Mouse (Mus musculus) CD4-positive helper T cell, adult 2 months (primary cell): ENCODE measurements at regions not wholly inside any gene's neighbourhood (a gene's known extent, or its start where the extent isn't known, plus 50 kb on each side); places are given as distances from the start of the nearest gene placed in this dataset.

Source experiments
- DNase-seq: peaks from one replicate; pipeline ENCODE4 v3.0.0-alpha.2; 2012; ENCODE audit warnings: low read depth, missing footprints, low spot score

GRCm38 (mm10) chrX:142456022-142456421 lies 65.7 kb upstream of the Acsl4 start:
- DNase-seq = no peak

- no peak for DNase-seq
Measured at GRCm38 (mm10) chrX:142464174-142464573, 73.8 kb upstream of the Acsl4 start.

- peak; percentile 15 for DNase-seq
Measured at GRCm38 (mm10) chrX:142464756-142465155, 74.4 kb upstream of the Acsl4 start.

- DNase-seq = no peak
Measured at GRCm38 (mm10) chrX:142467850-142468256, 77.5 kb upstream of the Acsl4 start.

DNA sequence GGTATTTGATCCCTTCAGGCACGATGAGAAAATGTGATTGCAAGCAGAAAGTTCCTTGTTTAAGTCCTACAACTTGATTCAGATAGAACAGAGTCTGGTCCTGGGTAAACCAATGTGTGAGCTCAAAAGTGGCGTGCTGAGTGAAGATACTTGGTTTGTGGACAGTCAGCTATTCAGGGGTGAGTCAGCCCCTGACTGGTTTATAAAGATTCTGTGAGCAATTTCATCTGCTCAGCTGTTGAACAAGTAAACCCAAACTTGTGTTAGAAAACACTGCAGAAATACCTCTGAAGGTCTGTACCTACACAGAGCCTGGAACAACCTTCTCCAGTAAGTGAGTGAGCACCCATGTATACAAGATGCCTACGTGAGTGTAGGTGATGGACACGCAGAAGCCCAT lies 78.1 kb upstream of the Acsl4 start:
- DNase-seq = no peak

DNA sequence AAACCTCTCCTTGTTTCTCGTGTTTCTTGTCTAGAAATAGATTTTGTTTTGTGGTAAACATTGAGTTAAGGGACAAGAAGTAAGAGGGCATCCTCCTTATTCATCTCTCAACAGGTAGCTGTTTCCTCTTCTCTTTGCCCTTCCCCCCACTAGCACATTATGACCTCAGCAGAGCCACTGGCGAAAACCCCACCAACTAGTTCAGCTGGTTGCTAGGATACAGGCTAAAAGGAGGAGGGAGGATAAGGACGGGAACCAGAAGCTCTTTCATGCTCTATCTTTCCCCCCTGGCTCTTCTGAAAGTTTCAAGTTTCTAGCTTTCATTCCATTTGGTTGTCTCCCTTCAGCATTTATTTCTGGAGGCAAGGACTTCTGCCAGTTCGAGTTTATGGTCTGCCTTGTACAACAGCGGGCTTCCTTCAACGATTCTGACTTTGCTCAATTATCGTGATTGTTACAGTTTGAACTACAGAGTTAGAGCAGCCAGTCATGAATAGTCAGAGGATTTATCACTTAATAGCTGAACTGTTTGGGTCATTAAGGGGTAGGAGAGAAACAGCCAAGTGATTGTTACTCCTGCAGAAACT lies 78.8 kb upstream of the Acsl4 start:
- DNase-seq = peak; percentile 42

DNA sequence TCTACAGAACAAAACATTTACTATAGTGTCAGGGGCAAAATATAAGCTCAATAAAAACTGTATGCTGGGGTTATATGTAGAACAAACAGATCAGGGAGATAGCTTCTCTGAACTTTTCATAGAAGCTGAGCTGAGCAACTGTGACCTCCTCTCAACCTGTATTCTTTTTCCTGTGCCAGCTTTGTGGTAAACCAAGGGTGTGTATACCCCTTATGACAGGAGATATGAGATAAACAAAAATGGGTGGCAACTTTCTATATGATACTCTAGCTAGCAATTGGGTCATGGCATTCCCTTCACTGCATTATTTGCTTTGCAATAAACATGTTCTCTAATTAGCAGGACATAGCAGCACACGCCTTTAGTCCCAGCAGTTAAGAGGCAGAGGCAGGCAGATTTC lies 79.7 kb upstream of the Acsl4 start:
- DNase-seq = peak; percentile 56

DNA sequence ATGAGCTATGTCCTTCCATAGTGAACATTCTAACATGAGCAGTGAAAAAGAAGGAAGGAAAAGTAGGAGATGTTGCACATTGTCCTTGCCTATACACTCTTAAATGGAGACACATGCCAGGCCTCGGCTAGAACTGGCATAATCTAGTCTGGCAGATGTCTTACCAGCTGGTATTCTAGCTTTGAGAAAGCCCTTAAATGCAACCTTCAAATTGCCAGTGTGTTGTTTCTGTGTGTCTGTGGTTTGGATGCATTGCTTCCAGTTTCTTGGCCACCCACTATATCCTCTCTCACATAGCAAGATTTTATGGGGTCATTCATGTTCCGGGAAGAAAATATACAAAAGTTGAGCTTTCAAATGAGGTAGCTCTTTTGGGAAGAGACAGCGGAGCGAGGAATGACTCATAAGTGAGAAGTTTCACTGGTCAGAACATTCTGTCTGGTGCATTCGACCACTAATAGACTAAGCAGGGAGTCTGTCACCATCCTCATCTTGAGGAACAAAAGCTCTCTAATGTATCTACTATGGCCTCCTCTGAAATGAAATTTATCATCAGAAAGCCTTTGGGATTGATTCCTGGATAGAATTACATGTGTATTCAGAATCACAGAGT lies 91.0 kb upstream of the Acsl4 start:
- DNase-seq = no peak

DNA sequence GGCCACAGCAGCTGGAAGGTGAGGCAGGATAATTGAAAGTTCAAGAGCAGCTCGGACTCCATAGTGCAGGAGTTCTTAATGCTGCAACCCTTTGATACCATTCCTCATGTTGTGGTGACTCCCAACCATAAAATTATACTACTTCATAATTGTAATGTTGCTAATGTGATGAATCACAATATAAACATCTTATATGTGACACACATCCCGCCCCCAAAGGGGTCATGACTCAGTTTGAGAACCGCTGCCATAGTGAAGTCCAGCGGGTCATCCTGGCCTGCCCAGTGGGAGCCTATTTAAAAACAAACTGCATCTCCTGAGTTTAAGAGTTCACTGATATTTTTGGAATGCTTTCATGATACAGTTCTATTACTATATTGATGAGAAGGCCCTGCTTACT lies 97.7 kb upstream of the Acsl4 start:
- no peak for DNase-seq

GRCm38 (mm10) chrX:142490093-142490717 lies 99.9 kb upstream of the Acsl4 start:
- peak; percentile 1 for DNase-seq

DNA sequence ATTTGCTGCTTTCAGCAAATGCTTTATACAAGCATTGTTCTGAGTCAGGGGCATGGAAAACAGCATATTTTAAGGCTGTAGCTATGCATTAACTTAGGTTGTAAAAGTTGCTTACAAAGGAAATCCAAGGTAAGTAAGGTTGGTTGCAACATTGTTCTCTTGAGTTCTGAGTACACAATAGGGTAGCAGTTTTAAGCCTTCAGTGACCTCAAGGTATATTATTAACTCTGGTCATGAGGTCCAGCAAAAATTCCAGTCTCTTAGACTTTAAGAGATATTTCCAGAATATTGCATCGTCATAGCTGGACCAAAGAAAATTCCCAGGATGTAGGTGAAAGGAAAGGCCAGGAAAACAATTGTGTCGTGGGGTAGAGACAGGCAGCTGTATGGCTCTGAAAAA lies 110.8 kb upstream of the Acsl4 start:
- no peak for DNase-seq

- DNase-seq = no peak
Measured at GRCm38 (mm10) chrX:142504962-142505361, 114.6 kb upstream of the Acsl4 start.

DNA sequence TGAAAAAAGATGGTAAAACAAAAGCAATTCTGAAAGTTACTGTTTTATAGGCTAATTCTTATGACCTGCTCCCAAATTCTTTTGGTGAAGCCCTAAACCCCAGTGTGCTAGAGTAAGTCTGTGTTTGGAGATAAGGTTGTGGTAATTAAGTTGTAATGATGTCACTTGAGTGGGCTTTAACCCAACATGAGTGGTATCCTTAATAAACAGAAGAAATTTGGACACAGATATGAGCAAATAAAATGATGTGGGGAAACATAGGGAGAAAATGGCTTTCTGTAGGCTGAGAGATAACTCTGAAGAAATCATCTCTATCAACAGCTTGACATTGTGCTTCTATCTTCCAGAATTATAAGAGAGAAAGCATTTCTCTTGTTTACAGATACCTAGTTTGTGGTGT lies 117.1 kb upstream of the Acsl4 start:
- no peak for DNase-seq

- no peak for DNase-seq
Measured at GRCm38 (mm10) chrX:142516406-142517131, 126.2 kb upstream of the Acsl4 start.

GRCm38 (mm10) chrX:142517205-142517604 lies 126.9 kb upstream of the Acsl4 start:
- DNase-seq = no peak

DNA sequence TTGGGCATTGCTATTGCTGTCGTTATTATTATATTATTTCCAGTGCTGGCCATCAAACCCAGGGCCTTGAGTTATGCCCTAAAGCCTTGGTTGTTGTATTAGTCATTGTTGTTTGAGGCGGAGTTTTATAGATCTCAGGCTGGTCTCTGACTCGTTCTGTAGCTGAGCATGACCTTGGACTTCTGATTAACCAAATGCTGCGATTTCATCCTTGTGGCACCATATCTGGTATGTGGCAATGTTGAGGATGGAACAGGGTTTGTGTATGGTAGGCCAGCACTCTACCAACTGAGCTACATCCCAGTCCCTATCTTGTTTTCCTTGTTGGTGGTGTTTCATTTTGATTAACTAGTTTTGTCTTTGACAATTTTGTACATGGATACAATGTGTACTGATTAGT lies 130.7 kb upstream of the Acsl4 start:
- no peak for DNase-seq

- peak; percentile 27 for DNase-seq
Measured at GRCm38 (mm10) chrX:142526953-142527352, 136.6 kb upstream of the Acsl4 start.

DNA sequence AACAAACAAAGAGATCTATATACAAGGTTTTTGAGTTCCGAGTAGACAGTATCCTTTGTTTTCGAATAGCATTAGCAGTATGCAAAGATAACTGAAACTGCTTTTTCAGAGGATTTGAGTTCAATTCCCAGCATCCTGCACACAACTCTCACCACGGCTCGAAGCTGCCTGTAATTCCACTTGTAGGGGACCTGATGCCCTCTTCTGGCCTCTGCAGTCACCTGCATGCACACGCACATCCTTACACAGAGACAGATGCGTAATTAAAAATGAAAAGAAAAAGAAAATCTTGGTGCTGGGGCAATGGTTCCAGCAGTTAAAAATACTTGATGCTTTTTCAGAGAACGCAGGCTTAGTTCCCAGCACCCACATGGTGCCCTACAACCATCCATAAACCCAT lies 139.6 kb upstream of the Acsl4 start:
- no peak for DNase-seq

GRCm38 (mm10) chrX:142534780-142535179 lies 144.4 kb upstream of the Acsl4 start:
- peak; percentile 39 for DNase-seq

GRCm38 (mm10) chrX:142535540-142535939 lies 145.2 kb upstream of the Acsl4 start:
- DNase-seq = no peak

DNA sequence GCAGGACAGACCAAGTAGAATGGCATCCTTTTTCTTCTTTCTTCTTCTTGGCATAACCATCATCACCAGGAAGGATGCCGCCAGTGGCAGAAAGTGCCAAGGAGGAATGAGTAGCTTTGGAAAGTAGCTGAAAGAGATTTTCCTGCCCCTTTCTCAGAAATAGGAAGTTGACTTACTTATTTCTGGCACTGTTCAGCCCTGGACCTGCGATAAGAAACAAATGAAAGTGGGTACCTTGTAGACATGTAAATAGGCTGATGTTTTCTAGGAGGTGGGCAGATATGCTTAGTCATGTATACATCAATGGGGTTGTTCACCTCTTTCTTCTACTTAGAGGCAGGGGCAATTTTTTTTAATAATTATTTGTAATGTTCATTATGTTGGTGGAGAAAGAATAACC lies 145.3 kb upstream of the Tmem164 start:
- no peak for DNase-seq

GRCm38 (mm10) chrX:142537259-142537963 lies 143.8 kb upstream of the Tmem164 start:
- DNase-seq = no peak
